Mouse (Mus musculus) adrenal gland, adult 2 months (tissue): ENCODE measurements at regions not wholly inside any gene's neighbourhood (a gene's known extent, or its start where the extent isn't known, plus 50 kb on each side); places are given as distances from the start of the nearest gene placed in this dataset.

Source experiments
- DNase-seq: peaks from one replicate; pipeline ENCODE4 v3.0.0; 2021

DNA sequence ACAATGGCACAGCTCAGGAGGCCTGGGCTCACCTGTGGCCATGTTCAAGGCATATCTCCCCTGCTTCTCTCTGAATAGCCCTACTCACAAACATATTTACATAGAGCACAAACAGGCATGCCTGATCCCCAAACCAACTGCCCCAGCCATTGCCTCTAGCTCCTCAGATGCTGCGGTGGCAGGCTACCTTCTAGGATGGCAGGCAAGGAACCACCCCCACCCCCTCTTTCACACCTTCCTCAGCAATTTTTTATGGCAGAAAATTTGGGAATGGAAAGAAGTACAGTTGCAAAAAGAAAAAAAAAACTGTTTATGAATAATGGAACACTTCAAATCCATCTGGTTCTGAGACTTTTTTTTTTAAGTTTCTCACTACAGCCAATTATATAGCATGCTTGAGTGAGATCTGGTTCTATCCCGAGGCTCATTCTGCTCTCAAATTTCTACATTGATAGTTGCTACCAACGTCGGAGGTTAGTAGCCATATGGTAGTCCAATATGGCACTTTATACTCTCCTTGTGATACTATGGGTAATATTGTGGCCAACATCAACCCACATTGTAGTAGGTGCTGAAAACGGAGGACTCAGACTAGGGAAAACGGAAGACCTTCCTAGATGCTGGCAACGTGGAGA is 136.8 kb upstream of the Gm10295 start:
- DNase-seq: no peak

DNA sequence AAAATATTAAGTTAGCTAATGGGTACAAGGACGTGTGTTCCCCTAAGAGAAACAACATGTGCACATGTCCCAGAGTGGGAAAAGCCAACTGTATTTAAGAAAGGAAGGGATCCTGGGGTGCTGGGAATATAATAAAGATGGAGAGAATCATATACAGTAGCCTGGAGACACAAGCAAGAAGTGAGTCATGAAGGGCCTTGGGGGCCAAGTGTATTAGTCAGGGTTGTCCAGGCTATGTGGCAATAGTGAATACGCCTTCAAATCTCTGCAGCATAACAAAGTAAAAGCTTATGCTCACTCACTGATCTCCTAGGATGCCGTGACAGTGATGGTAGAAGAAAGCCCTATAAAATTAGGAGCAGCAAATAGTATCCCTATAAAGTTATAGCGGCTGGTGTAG is 124.1 kb upstream of the Gm10295 start:
- peak; percentile 67 for DNase-seq

DNA sequence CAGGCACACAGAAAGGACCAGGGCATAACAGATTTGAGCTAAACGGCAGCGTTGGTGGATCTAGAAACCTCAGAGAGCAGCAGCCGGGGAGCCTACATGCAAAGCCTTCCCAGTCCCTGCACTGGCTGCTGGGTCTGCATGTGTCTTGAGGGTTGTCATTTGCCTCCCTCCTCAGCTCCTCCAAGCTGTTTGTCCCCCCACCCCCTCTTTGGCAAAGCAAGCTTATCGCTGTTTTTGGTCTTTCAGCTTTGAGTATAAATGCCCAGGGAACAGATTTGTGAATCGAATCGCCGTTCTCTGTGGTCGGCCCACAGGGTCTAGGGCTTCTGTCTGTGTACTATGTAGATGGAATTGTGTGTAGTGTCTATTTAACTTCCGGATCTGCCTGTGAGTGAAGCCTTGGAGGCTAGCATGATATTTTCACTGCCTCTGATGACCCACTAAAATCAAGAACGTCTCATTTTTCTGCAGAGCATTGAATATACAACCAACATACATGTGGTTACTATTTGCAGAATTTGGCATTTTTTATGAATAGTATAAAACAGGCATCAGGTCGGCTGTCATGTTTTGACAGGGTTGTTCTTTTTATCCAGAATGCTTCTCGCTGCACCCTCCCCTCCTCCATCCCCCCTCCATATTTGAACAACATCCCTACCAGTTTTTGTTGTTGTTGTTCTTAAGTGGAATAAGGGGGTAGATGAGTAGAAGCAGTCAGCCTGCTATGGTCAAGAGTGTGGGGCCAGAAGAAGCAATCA is 121.3 kb upstream of the Gm10295 start:
- DNase-seq: no peak

DNA sequence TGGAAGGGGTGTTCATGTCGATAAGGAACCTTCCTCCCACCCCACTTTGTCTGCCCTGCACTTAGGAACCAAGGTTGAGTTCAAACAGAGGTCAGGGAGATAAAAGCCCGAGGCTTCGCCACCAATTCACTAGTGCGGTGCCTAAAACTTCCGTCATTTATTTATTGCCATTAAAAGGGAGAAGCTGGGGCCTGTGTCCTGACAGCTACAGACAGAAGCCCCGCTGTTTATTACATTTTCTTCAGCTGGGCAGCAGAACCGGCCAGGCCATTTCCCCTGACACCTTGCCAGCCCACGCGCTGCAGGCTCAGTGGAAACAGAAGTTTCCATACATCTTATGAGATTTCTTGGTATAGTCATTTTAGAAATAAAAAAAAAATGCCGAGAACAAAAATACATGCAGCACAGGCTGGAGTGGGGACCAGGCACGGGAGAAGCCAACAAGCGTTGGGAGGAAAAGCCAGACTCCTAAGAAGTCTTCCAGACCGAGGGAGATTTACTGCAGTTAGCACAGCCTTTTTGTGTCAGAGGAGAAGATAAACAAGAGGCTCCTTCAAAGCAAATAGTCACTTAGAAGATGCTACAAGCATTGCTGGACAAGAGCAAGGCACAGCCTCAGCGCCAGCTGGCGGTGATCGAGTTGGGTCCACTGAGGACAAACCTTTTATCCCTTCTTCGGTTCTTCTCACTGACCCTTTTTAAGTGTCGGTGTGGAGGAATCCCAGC is 120.5 kb upstream of the Gm10295 start:
- DNase-seq: peak; percentile 52

DNA sequence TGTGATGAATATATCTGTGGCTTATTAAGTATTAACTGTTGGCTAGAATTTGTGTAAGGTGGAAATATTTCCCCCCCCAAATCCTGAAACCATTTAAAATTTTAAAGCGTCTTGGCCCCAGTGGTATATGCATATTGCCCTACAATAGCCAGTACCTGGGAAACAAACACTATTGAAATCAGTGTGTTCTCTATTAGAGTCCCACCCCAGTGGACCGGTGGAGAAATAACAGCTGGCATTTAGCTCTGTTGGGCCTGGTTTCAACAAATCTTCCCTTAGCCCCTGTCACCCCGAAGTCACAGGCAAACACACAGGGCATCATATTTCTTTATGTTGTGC is 120.0 kb upstream of the Gm10295 start:
- DNase-seq: no peak

DNA sequence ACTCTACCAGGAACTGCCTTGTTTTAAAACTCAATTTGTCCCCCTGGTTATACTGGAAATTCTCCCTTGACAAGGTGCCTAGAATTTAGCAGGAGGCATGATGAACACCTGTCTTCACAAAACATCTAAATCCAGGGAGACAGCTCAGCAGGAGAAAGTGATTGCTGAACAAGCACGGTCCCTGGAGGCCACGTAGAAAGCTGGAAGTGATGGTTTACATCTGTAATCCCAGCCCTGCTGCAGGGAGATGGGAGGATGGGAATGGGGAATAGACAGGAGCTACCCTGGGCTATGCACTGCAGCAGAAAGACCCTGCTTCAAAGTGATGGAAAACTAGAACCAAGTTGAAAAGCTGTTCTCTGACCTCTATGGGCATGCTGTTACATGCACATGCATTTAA is 119.1 kb upstream of the Gm10295 start:
- DNase-seq: peak; percentile 2

DNA sequence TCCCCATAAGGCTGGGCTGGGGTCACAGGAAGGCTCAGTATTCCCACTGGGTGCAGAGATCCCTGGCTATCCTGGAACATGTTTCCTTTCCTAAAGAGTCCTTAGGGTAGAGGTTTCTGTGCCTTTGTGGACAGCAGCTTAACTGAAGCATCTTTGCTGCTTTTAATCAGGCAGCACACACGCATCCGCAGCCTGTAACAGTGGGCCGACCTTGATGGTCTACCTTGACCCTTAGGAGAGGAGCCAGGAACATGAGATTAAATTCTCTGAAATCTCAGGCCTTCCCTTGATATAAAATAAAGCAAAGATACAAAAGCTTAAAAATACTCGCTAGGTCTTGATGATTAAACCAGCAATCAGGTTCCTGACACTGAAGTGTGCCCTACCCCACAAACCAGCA is 118.7 kb upstream of the Gm10295 start:
- peak; percentile 41 for DNase-seq

DNA sequence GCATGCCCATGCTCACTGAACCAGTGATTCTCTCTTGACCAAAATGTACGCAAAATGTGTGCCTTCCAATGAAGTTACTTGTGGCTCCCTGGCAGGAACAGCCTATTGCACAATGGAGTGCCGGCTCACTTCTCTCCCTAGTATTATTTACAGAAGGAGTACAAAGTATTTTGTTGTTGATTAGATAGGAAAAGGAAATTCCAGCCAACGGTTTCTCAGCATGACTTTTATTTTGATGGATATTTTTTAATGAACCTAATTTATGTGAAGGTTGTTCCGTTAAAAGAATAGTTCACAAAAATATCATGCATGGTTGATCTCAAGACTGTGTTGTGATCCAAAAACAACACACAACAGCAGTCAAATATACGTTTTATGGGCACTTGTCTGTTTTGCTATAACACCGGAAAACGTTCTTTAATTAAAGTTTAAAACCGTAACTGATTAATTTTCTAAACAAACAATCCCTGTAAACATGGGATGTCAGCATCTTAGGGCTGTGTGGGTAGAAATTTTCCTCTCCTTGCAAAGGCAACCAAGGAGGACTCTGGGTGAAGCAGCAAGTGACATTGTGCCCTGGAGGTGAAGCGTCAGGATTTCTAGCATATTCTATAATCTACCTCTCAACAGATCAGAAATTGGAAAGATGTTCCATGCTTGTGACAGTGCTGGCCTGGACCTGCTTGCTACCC is 116.3 kb upstream of the Gm10295 start:
- DNase-seq: no peak

DNA sequence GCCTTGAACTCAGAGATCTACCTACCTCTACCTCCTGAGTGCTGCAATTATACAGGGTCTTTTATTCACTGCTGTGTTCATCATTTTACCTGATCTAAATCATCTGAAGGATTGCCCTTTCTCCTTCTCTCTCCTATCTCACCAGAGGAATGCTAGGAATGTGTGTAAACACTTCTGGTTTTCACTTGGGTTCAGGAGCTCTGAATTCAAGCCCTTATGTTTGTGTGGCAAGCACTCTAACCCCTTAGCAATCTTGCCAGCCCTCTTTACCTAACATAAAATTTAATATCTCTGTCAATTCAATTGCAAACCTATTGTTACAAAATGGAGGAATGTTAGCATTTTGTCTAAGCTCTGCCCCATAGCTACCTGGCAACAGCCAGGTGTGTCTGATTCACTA is 112.8 kb upstream of the Gm10295 start:
- DNase-seq: no peak

DNA sequence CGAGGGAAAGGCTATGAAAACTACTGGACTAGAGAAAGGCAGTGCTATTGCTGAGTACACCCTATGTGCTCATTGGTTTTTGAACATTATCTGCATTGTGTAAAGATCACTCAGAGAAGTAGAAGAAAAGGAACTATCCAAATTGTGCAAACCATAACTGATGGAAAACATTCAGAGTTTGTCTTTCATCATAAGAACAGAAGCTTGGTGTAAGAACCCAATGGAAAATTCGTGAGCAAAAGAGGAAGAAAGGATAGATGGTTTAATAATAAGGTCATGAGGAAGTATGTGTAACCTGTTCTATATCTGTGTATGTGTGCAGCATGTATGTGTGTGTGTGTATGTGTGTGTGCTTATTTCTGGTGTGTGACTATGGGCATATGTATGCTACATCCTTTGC is 112.3 kb upstream of the Gm10295 start:
- no peak for DNase-seq

DNA sequence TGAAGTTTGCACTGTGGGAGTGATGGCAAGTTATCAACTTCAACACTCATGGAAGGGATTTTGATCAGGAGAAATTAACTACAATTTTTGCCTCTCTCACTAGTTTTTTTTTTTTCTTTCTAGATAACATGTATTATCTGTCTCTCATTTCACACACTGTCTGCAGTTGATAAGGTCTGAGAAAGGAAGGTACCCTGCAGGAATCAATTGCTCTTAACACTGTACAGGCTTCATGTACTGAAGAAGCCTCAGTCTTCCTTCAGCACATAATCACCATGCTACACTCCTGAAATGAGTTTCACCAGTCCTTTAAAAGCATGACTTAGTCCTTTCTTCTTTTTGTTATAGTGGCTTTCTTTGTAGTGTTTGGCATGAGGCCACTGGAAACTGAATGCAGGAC is 108.5 kb upstream of the Gm10295 start:
- DNase-seq: no peak

DNA sequence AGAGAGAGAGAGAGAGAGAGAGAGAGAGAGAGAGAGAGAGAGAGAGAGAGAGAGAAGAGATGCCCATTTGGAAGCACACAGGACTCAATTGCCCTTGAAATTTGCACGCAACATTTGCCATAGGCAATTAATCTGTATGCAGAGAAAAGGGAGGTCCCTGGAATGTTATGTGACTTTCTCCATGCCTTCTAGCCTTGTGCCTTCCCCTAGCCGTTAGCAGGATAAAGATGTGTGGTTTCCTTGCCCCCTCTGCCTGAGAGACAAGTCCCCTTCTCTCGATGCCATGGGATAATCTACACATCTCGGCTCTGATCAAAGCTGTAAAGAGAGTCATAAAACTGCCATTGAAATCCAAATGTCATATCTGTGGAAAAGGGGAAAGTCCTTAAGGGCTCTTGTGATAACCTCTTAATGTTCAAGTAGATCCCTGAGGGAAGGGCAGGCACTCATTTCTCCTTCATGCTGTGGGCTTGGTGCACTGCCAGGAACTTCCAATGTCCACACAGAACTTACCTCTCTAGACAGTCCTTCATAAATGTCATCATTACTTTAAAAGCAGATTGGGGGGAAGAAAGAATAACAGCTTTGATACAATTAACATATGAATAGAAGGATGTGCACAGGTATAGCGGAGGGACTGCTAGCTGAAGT is 106.9 kb upstream of the Gm10295 start:
- DNase-seq: no peak

DNA sequence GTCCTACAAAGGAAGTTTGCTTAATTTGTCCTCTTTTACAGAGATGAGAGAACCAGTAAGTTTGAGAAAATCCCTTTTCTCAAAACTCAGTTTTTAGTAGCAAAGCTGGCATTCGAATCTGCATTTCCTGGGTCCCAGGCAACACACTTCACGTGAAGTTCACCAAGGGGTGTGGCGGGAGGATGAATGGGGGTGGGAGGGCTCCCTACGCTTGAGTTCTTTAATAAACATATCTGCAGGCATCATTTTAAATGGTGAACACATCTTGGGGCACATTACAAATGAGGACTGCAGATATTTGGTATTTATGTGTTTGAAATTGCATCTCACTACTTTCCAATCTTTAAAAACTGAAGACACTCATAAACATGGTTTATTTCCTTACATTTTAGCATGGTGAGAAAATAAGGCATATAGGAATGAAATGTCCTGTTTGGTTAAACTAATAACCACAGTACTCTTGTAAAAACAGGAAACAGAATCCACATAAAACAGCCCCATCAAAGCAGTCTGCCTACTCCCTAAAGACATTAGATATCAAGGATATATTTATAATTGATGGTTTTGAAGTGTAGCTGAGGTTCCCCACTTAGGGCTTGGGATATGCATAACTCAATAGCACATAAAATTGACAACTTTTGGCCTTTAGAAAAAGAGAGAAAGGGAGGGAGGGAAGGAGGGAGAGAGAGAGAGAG is 106.3 kb upstream of the Gm10295 start:
- DNase-seq: no peak

DNA sequence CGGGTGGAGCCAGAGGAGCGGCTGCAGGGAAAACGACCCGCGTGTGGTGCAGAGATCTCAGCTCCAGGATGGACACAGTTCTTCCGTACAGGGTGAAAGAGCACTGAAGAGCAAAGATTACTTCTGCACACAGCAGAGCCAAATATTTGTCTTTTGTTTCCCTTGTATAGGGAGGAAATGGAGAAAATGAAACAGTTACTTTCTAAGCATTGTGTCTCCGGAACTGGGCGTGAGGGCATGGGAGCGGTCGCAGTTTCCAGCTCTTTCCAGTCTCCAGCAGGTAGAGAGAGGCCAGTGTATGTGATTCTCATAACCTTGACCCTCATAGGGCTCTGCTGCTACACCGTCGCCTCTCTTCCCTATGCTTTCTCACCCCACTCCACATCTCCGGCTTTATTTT is 105.1 kb upstream of the Gm10295 start:
- no peak for DNase-seq

DNA sequence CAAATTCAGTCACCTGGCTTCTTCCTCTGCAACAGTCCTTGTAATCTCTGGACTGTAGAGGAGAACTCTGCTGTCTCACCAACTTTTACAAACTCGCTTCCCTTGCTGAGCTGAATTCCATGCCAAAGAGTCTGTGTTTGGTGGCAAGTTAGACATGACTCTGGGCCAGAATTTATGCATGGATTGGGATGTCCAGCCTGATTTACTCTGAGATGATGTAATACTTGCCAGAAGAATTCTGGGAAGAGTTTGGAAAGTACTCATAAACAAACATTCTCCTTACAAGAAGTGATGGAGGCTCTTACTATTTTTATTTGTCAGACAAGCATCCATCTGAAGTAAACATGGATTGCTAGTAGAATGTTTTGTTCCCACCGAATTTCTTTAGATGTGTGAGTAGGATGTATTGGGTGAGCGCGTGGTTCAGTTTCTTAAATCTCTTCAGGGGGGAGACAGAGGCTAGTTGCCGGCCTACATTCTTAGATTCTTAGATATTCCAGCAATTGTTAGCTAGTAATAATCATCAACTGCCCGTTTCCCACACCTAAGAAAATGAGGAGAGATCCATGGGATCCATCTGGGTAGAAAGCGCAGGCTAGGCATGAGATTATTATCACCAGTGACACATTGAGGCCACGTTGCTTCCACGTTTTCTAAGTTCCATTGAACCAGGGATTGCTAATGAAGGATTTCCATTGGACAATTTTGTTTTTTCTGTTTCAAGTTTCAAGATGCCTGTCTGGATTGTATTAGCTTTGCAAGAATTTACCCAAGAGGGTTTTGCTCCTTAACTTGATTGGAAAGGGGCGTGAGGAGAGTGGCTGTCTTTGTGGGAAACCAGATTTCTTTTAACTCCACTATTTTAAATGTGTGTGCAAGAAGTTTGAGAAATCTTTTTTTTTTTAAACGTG is 89.3 kb upstream of the Gm10295 start:
- DNase-seq: no peak

DNA sequence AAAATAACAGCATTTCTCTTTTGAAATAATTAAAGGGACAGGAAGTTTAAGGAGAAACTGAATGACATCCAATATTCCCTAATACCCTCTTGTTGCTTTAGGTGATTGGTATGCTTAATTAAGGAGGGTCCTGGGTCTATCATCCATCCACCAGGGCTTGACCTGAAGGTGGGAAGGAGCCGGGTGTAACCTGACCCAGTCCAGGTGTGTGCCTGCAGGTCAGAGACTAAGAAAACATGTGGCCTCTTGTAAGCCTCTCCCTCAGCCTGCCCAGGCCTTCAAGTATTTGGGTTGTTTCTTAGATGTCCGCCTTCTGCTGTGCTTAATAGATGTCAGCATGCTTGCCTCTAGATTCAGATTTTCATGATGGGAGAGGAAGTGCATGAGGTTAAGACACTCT is 74.7 kb upstream of the Gm10295 start:
- DNase-seq: no peak

DNA sequence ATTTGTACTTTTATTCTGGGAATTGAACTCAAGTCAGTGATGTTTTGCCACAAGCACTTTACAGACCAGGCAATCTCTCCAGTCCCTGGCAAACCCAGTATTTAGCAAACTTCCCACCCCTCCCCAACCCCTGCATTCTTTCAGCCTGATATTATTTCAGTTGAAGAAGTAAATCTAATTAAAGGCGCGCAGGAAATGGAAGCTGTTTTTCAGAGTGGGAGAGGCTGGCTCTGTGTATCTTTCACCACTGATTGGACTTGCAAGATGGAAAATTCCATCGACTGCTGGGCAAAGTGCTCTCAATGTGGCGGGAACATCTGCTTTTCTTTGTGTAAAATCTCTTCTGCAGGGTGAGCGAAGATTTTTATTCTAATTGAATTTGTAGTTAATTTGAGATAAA is 68.0 kb upstream of the Gm10295 start:
- DNase-seq: no peak

DNA sequence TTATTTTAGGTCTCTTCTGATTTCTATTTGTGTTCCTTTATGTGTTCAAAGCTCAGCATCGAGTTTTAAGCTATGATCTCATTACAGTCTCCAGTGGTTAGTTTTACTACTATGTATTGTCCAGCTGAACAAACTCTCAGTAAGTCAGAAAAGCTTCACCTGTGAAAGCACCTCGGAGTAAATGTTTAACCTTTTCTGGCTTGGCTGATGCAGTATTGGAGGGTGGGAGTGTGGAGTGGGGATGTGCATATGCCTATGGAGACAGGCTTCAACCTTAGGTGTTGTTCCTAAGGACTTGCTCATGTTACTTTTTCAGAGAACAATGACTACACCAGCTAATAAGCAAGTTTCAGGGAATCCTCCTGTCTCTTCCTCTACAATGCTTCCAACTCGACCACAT is 67.6 kb upstream of the Gm10295 start:
- no peak for DNase-seq

DNA sequence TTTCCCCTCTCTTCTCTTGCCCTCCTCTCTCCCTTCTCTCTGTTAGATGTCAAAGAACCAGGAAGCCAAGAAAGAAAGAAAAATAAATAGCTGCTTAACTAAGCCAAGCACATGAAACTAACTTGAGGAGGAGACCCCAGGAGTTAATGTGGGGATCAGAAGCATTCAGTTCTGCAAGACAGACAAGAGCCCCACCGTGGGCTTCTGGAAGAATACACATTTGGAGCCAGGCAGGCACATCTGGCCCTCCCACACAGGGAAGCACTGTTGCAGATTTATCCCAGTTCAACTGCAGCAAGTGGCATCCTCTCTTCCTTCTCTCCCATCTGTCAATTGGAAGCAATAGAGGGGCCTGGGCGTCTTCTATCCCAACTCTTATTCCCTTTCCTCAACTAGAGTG is 63.5 kb upstream of the Gm10295 start:
- DNase-seq: no peak

DNA sequence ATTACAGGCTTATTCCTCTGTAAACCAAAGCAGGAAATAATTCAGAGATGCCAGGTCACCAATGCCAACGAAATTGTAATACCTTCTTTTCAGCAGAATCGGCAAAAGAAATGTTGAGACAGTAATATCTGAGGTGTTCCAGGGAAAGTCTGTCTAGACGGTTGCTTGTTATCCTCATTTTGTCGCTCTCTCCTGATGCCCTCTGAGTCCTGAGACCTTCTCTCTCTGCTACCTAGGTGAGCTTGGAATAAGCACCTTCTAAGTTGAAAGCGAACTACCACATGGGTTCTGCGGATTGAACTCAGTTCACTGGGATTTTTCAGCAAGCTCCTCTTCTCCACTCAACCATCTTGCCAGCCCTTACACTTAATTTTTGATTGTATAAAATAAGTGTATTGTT is 61.8 kb upstream of the Gm10295 start:
- DNase-seq: no peak

DNA sequence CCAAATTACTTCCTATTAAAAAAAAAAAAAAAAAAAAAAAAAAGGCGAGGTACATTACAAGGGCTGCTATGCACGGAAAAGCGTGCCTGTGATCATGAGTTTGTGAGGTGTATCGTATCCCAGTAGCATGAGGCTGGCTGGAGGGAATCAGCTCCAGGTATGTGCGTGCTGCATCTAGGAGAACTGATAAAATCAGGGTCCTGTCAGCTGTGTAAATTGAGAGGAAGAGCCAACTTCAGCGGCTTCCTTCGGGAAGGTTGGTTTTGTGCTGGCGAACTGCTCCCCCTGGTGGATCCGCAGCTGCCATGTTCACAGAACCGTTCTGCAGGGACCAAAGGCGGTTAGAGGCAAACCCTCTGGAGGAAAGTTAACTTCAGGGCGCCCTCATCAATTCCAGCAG is 60.8 kb upstream of the Gm10295 start:
- peak; percentile 86 for DNase-seq
